Mouse (Mus musculus): Measurements from ENCODE around the gene Ak1.

DNA sequence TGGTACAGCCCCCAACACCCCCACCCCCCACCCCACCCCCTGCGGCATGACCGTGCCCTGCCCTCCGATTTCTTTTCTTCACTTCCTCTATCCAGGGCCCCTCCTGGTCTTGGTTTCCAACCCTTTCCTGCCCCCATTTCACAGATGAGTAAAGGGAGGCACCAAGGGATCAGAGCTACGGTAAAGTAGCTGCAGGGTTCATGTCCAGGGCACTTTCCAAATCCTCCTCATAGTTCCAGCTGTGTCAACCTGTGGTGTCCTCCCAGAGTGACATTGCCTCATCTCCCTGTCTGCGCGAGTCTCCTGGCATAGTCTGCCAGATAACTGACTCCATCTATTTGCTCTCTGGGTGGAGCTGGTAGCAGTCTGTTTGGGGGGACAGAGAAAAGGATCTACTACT, 44.3 kb downstream of the Ak1 start:
- TF ChIP-seq GATA1 (IDR thresholded peaks at IDR 0.05; ENCODE audit: borderline replicate concordance, low read length) (no peak), FLI1 (IDR thresholded peaks at IDR 0.05; ENCODE audit: low read length) (no peak)
